Mouse (Mus musculus) intestine, postnatal 0 days (tissue): Measurements from ENCODE around the gene Tspan18. TPM values are rescaled to one million over a fixed set of nuclear protein-coding genes. Genes with fewer than 3 reads are reported as not detected.
A peak's percentile ranks its signal among the peaks of the same experiment; 100 is the strongest.

ENCODE experiments used
- ATAC-seq: fragments of 200-750 bp; cut with Nextera tagmentation; 2 replicates; pipeline ENCODE4 v1.8.0; 2017; ENCODE audit warnings: mild to moderate bottlenecking, moderate TSS enrichment, moderate library complexity
- H3K27ac ChIP-seq: fragments of 300-500 bp; sonication (generic); 2 replicates; pipeline ENCODE4 v1.5.1; 2014; ENCODE audit warnings: mild to moderate bottlenecking, low read depth, low read length, moderate library complexity
- H3K27me3 ChIP-seq: fragments of 300-500 bp; sonication (generic); replicated peaks from 2 replicates; pipeline ENCODE4 v1.6.1; 2014; ENCODE audit warnings: low read length, mixed read lengths; ENCODE audit not compliant: control insufficient read depth, insufficient read depth
- H3K36me3 ChIP-seq: fragments of 300-500 bp; sonication (generic); 2 replicates; pipeline ENCODE4 v1.6.1; 2014; ENCODE audit warnings: mild to moderate bottlenecking, moderate library complexity; ENCODE audit not compliant: control insufficient read depth, insufficient read depth
- H3K4me1 ChIP-seq: fragments of 300-500 bp; sonication (generic); replicated peaks from 2 replicates; pipeline ENCODE4 v1.6.1; 2014; ENCODE audit warnings: antibody characterized with exemption, low read length, mixed read lengths; ENCODE audit not compliant: control insufficient read depth, insufficient read depth
- H3K4me2 ChIP-seq: fragments of 300-500 bp; sonication (generic); replicated peaks from 2 replicates; pipeline ENCODE4 v1.6.1; 2014; ENCODE audit warnings: low read depth, mild to moderate bottlenecking, moderate library complexity
- H3K4me3 ChIP-seq: fragments of 300-500 bp; sonication (generic); 2 replicates; pipeline ENCODE4 v1.5.1; 2014; ENCODE audit warnings: low read depth, low read length
- H3K9ac ChIP-seq: fragments of 300-500 bp; sonication (generic); 2 replicates; pipeline ENCODE4 v1.6.1; 2014; ENCODE audit warnings: mild to moderate bottlenecking, low read depth, low read length
- H3K9me3 ChIP-seq: fragments of 300-500 bp; sonication (generic); 2 replicates; pipeline ENCODE4 v1.6.1; 2016; ENCODE audit warnings: mixed run types; ENCODE audit not compliant: control insufficient read depth
- CTCF ChIP-seq: sonication (generic); IDR thresholded peaks from 2 replicates; pipeline ENCODE4 v1.5.1; 2016; ENCODE audit warnings: low read depth, mild to moderate bottlenecking, control low read depth, antibody characterized with exemption, moderate library complexity
- WGBS: fragments of 180-500 bp; shearing (Covaris S2); extraction: QIAGEN DNeasy Blood & Tissue Kit; methylation state at CpG from one replicate; pipeline ENCODE4 v1.1.7; 2014; 5-methylcytosine and 5-hydroxymethylcytosine counted together
- polyA plus RNA-seq: library from polyadenylated mRNA; unstranded; fragments of >200 nt; fragmentation: Nextera tagmentation; extraction: Ambion mirVana; gene quantifications from 2 replicates; pipeline ENCODE4 v1.2.1, GENCODE M21; 2015

Tspan18 gene
- polyA plus RNA-seq, 1 experiment from 2014 or later: 18.0 TPM

GRCm38 (mm10) chr2:93172460-93172859 lies 161.8 kb downstream of the Tspan18 start:
- Histone ChIP-seq H3K4me2 (no peak overlapping the region), H3K4me3 (no peak overlapping the region), H3K27me3 (no peaks in the 10 kb centered on the region), H3K9me3 (no peaks in the 10 kb centered on the region), H3K4me1 (peaks cover 19% of the 10 kb centered on the region; the same call in 1 of the 2 replicates), H3K9ac (no peak overlapping the region), H3K27ac (no peak overlapping the region), H3K36me3 (no peaks in the 10 kb centered on the region)
- TF ChIP-seq CTCF: no peak
- WGBS: 28% methylated on average over 5 of the region's 5 CpGs
- 0 out of 2 replicates have a peak, but pooled peaks have one; percentile 25 for ATAC-seq

- Histone ChIP-seq H3K9me3 (no peaks in the 10 kb centered on the region), H3K27ac (no peak overlapping the region), H3K27me3 (no peaks in the 10 kb centered on the region), H3K4me1 (peaks cover 15% of the 10 kb centered on the region; the same call in 1 of the 2 replicates), H3K4me2 (no peak overlapping the region), H3K4me3 (no peak overlapping the region), H3K36me3 (no peaks in the 10 kb centered on the region), H3K9ac (no peak overlapping the region)
- ATAC-seq: no peak
- TF ChIP-seq CTCF: no peak
- WGBS: 74% methylated on average over 6 of the region's 6 CpGs
Measured at GRCm38 (mm10) chr2:93171929-93172328, 162.4 kb downstream of the Tspan18 start.

- no peak overlapping the region for H3K27ac ChIP-seq
- H3K4me2 ChIP-seq: no peak overlapping the region
Measured at GRCm38 (mm10) chr2:93170845-93171200, 163.5 kb downstream of the Tspan18 start.

GRCm38 (mm10) chr2:93170156-93170844 lies 164.0 kb downstream of the Tspan18 start:
- H3K9me3 ChIP-seq: no peaks in the 10 kb centered on the region
- H3K27ac ChIP-seq: no peak overlapping the region
- H3K36me3 ChIP-seq: no peaks in the 10 kb centered on the region
- no peak overlapping the region for H3K4me2 ChIP-seq
- H3K9ac ChIP-seq: no peak overlapping the region
- H3K4me3 ChIP-seq: no peak overlapping the region
- no peak for TF ChIP-seq CTCF
- no peaks in the 10 kb centered on the region for H3K27me3 ChIP-seq
- H3K4me1 ChIP-seq: peaks cover 14% of the 10 kb centered on the region; the same call in 1 of the 2 replicates
- WGBS: 66% methylated on average over 19 of the region's 19 CpGs
- ATAC-seq: no peak

More at GRCm38 (mm10) chr2:93170845-93171200, 163.5 kb downstream of the Tspan18 start:
- Histone ChIP-seq H3K36me3 (no peaks in the 10 kb centered on the region), H3K4me1 (peaks cover 14% of the 10 kb centered on the region; the same call in 1 of the 2 replicates), H3K9ac (no peak overlapping the region), H3K4me3 (no peak overlapping the region), H3K9me3 (no peaks in the 10 kb centered on the region), H3K27me3 (no peaks in the 10 kb centered on the region)
- no peak for TF ChIP-seq CTCF
- 46% methylated on average over 5 of the region's 5 CpGs for WGBS
- ATAC-seq: no peak

GRCm38 (mm10) chr2:93166734-93167406 lies 167.4 kb downstream of the Tspan18 start:
- H3K27me3 ChIP-seq: no peaks in the 10 kb centered on the region
- 75% methylated on average over 14 of the region's 14 CpGs for WGBS
- ATAC-seq: no peak
- H3K27ac ChIP-seq: no peak overlapping the region
- TF ChIP-seq CTCF: no peak
- H3K9ac ChIP-seq: no peak overlapping the region
- no peaks in the 10 kb centered on the region for H3K9me3 ChIP-seq
- H3K4me1 ChIP-seq: peaks cover 2% of the 10 kb centered on the region; the same call in 1 of the 2 replicates
- no peak overlapping the region for H3K4me3 ChIP-seq
- no peak overlapping the region for H3K4me2 ChIP-seq
- H3K36me3 ChIP-seq: no peaks in the 10 kb centered on the region

GRCm38 (mm10) chr2:93166295-93166694 lies 168.0 kb downstream of the Tspan18 start:
- ATAC-seq: no peak
- Histone ChIP-seq H3K4me1 (peaks cover 2% of the 10 kb centered on the region; the same call in 1 of the 2 replicates), H3K4me2 (no peak overlapping the region), H3K27ac (no peak overlapping the region), H3K9me3 (no peaks in the 10 kb centered on the region), H3K4me3 (no peak overlapping the region), H3K36me3 (no peaks in the 10 kb centered on the region), H3K9ac (no peak overlapping the region), H3K27me3 (no peaks in the 10 kb centered on the region)
- 78% methylated on average over 6 of the region's 6 CpGs for WGBS
- no peak for TF ChIP-seq CTCF
